Mouse (Mus musculus) brain, embryonic 14.5 days (tissue): ENCODE data around the gene Lrrc45.

Source experiments
- CTCF ChIP-seq: fragments of 200-500 bp; IDR thresholded peaks from 2 replicates; pipeline ENCODE4 v1.5.1; 2012; ENCODE audit warnings: inconsistent platforms, mild to moderate bottlenecking, moderate library complexity, borderline replicate concordance; ENCODE audit not compliant: insufficient read depth, insufficient read length; ENCODE audit errors: extremely low read depth
- POLR2A ChIP-seq: fragments of 200-500 bp; IDR thresholded peaks from 2 replicates; pipeline ENCODE4 v1.6.1; 2012; ENCODE audit warnings: mild to moderate bottlenecking, inconsistent platforms, borderline replicate concordance; ENCODE audit not compliant: poor library complexity, insufficient read depth, insufficient read length, severe bottlenecking; ENCODE audit errors: extremely low read depth

DNA sequence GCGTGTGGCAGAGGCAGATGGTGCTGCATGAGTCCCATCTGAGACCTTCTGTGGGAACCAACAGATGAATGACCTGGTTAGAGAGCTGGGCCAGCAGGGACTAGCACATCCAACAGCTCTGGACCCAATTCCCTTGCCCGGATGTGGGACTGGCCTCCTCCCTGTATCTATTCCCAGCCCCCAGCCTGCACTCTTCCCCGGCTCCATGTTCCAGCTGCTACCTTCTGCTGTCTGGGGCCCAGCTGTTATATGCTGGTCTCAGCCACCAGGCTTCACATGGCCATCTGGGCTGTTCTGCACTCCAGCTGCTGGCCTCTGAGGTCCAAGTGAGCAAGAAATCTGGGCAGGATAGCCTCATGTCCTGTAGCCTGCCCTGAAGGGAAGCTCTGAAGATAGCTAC, 48.3 kb upstream of the Lrrc45 start:
- no peak for TF ChIP-seq CTCF
- no peak for TF ChIP-seq POLR2A
